Mouse (Mus musculus) cortical plate, adult 2 months (tissue): ENCODE results near the gene Tbc1d14.

Experiments
- CTCF ChIP-seq: fragments of 200-500 bp; IDR thresholded peaks from 2 replicates; pipeline ENCODE4 v1.5.1; 2011; ENCODE audit warnings: mild to moderate bottlenecking, control low read depth, low read length; ENCODE audit not compliant: insufficient read depth; ENCODE audit errors: extremely low read depth
- POLR2A ChIP-seq: fragments of 200-500 bp; IDR thresholded peaks from 2 replicates; pipeline ENCODE4 v1.6.1; 2011; ENCODE audit warnings: mild to moderate bottlenecking, low read length, control low read depth; ENCODE audit not compliant: insufficient read depth; ENCODE audit errors: extremely low read depth

DNA sequence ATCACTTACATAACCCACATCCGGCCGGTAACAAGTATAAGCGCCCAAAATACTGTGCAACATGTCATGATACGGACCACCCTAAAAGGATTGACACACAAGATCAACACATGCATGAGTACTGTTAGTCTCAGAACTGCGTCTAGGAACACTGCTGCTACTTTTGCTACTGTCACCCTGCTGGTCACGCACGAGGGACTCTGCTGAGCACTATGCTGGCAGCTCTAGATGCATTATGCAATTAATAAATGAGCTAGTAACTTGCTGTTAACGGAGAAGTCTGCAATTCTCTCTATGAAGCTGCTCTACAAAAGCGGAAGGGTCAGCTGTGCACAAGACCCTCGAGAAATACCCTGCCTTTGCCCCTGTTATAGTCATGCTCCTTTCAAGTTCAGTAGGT lies 84.7 kb downstream of the Tbc1d14 start:
- no peak for TF ChIP-seq CTCF
- TF ChIP-seq POLR2A = no peak
